In genomic region chr5:120571056-120571740, GRCm38 (mm10) we compare ENCODE assay signal across 8 mouse cellular contexts. TPM values are rescaled to one million over a fixed set of nuclear protein-coding genes. Genes with fewer than 3 reads are reported as not detected.
DNase-seq lines count a peak whose midpoint lies in the region; ATAC-seq and TF ChIP-seq lines count a peak whose summit lies in the region.

No protein-coding gene starts in this region.

- H3K4me2 ChIP-seq in hindbrain, embryonic 13.5 days: no peak overlapping the region

- no peak for ATAC-seq in hindbrain, embryonic 13.5 days (ENCODE audit: low FRiP score)
- ATAC-seq in megakaryocyte, adult 5-6 weeks (ENCODE audit: poor library complexity, severe bottlenecking): no peak
- ATAC-seq in erythroid progenitor cell, adult 5-6 weeks (replicated peaks; ENCODE audit: low FRiP score, poor library complexity, severe bottlenecking): no peak

- no peak for TF ChIP-seq POLR2A in bone marrow macrophage, adult 2 months (IDR thresholded peaks at IDR 0.05; ENCODE audit: borderline replicate concordance, low read depth, low read length)

- no peaks in the 10 kb centered on the region for H3K9me3 ChIP-seq in heart, embryonic 10.5 days
- H3K9me3 ChIP-seq in hindbrain, embryonic 13.5 days: no peaks in the 10 kb centered on the region
- H3K9me3 ChIP-seq in limb, embryonic 10.5 days (replicated peaks): no peaks in the 10 kb centered on the region

- H3K9ac ChIP-seq in hindbrain, embryonic 13.5 days: peak overlapping the region; percentile 13; the same call in 1 of the 2 replicates

- peak overlapping the region; percentile 52 for H3K27ac ChIP-seq in heart, embryonic 10.5 days
- peak overlapping the region; percentile 89 for H3K27ac ChIP-seq in bone marrow macrophage, adult 2 months (ENCODE audit: insufficient read depth, low read depth, low read length)
- peak overlapping the region; percentile 68 for H3K27ac ChIP-seq in hindbrain, embryonic 13.5 days
- H3K27ac ChIP-seq in limb, embryonic 10.5 days: peak overlapping the region; percentile 87

- 63% methylated on average over 14 of the region's 14 CpGs for WGBS in heart, embryonic 10.5 days
- 43% methylated on average over 14 of the region's 14 CpGs for WGBS in hindbrain, embryonic 13.5 days
- WGBS in limb, embryonic 10.5 days: 64% methylated on average over 14 of the region's 14 CpGs

- DNase-seq in heart, embryonic 10.5 days (ENCODE audit: low spot score): no peak
- DNase-seq in heart, postnatal 25 days (ENCODE audit: low spot score): no peak
- DNase-seq in limb, embryonic 10.5 days (ENCODE audit: low spot score): peak; percentile 39
- DNase-seq in T-cell, adult 2 months (ENCODE audit: low spot score): no peak

- H3K4me1 ChIP-seq in heart, embryonic 10.5 days: peaks cover 69% of the 10 kb centered on the region
- H3K4me1 ChIP-seq in bone marrow macrophage, adult 2 months (ENCODE audit: control insufficient read depth, insufficient read depth, low read length): peaks cover 71% of the 10 kb centered on the region
- H3K4me1 ChIP-seq in hindbrain, embryonic 13.5 days (replicated peaks): peaks cover 64% of the 10 kb centered on the region
- peaks cover 73% of the 10 kb centered on the region for H3K4me1 ChIP-seq in limb, embryonic 10.5 days

- H3K4me3 ChIP-seq in heart, embryonic 10.5 days: no peak overlapping the region
- H3K4me3 ChIP-seq in bone marrow macrophage, adult 2 months (ENCODE audit: insufficient read depth, low read length): no peak overlapping the region
- no peak overlapping the region for H3K4me3 ChIP-seq in hindbrain, embryonic 13.5 days
- no peak overlapping the region for H3K4me3 ChIP-seq in limb, embryonic 10.5 days

- H3K36me3 ChIP-seq in heart, embryonic 10.5 days: no peaks in the 10 kb centered on the region
- H3K36me3 ChIP-seq in hindbrain, embryonic 13.5 days: no peaks in the 10 kb centered on the region
- no peaks in the 10 kb centered on the region for H3K36me3 ChIP-seq in limb, embryonic 10.5 days

- intact Hi-C loops in heart, postnatal 25 days (cut with DNase I): no loop called here

- TF ChIP-seq CTCF in bone marrow macrophage, adult 2 months (IDR thresholded peaks at IDR 0.05; ENCODE audit: low read depth, low read length): no peak

- 0 out of 2 replicates have a peak, but pooled peaks cover 6% of the 10 kb centered on the region for H3K27me3 ChIP-seq in heart, embryonic 10.5 days (ENCODE audit: insufficient read depth, poor library complexity, severe bottlenecking)
- H3K27me3 ChIP-seq in hindbrain, embryonic 13.5 days: no peaks in the 10 kb centered on the region
- no peaks in the 10 kb centered on the region for H3K27me3 ChIP-seq in limb, embryonic 10.5 days (ENCODE audit: low read depth, poor library complexity, severe bottlenecking)

RNA-seq across cellular contexts. Expression of gene Tpcn1, which starts 17.3 kb away (rescaled TPM):
- 13.0 and 21.7 TPM in 2 replicates for polyA plus RNA-seq in heart, embryonic 10.5 days (2016; fragmentation: Nextera tagmentation; extraction: Ambion mirVana)
- 10 to 100 TPM; 36.0 to 37.9 TPM for total RNA-seq in heart, postnatal 25 days (2021)
- polyA plus RNA-seq in bone marrow macrophage, adult 2 months (2012; ENCODE audit: insufficient read depth, insufficient read length, missing spikeins): 104 and 121 TPM in 2 replicates
- 18.2 and 18.7 TPM in 2 replicates for polyA plus RNA-seq in hindbrain, embryonic 13.5 days (2015; fragmentation: Nextera tagmentation; extraction: Ambion mirVana)
- polyA plus RNA-seq in limb, embryonic 10.5 days (2016; fragmentation: Nextera tagmentation; extraction: Ambion mirVana): 12.3 and 13.2 TPM in 2 replicates
- total RNA-seq in megakaryocyte, adult 5-6 weeks (2015): 37.6 and 38.3 TPM in 2 replicates
- total RNA-seq in megakaryocyte, adult 5-6 weeks (2017): 15.8 and 18.2 TPM in 2 replicates
- total RNA-seq in erythroid progenitor cell, adult 5-6 weeks (2015; ENCODE audit: low replicate concordance): 107 and 136 TPM in 2 replicates
- 57.0 and 72.9 TPM in 2 replicates for total RNA-seq in erythroid progenitor cell, adult 5-6 weeks (2017; ENCODE audit: low replicate concordance)

RNA-seq across cellular contexts. Expression of gene Iqcd, which starts 17.6 kb away (rescaled TPM):
- 0.15 and 0.24 TPM in 2 replicates for polyA plus RNA-seq in heart, embryonic 10.5 days (2016; fragmentation: Nextera tagmentation; extraction: Ambion mirVana)
- total RNA-seq in heart, postnatal 25 days (2021): not detected
- 1.2 TPM in 1 of 2 replicates, not detected in the other for polyA plus RNA-seq in bone marrow macrophage, adult 2 months (2012; ENCODE audit: insufficient read depth, insufficient read length, missing spikeins)
- polyA plus RNA-seq in hindbrain, embryonic 13.5 days (2015; fragmentation: Nextera tagmentation; extraction: Ambion mirVana): 2.4 and 2.6 TPM in 2 replicates
- polyA plus RNA-seq in limb, embryonic 10.5 days (2016; fragmentation: Nextera tagmentation; extraction: Ambion mirVana): 0.30 and 0.41 TPM in 2 replicates
- 0.18 and 0.98 TPM in 2 replicates for total RNA-seq in megakaryocyte, adult 5-6 weeks (2015)
- total RNA-seq in megakaryocyte, adult 5-6 weeks (2017): 0.11 and 0.45 TPM in 2 replicates
- total RNA-seq in erythroid progenitor cell, adult 5-6 weeks (2015; ENCODE audit: low replicate concordance): 2.5 TPM in 1 of 2 replicates, not detected in the other
- total RNA-seq in erythroid progenitor cell, adult 5-6 weeks (2017; ENCODE audit: low replicate concordance): 3.1 and 3.3 TPM in 2 replicates

RNA-seq across cellular contexts. Expression of gene Rita1, which starts 41.2 kb away (rescaled TPM):
- 11.0 and 11.2 TPM in 2 replicates for polyA plus RNA-seq in heart, embryonic 10.5 days (2016; fragmentation: Nextera tagmentation; extraction: Ambion mirVana)
- total RNA-seq in heart, postnatal 25 days (2021): 10 to 100 TPM; 15.4 to 18.7 TPM
- polyA plus RNA-seq in bone marrow macrophage, adult 2 months (2012; ENCODE audit: insufficient read depth, insufficient read length, missing spikeins): 3.8 and 4.0 TPM in 2 replicates
- 26.2 TPM in 2 replicates for polyA plus RNA-seq in hindbrain, embryonic 13.5 days (2015; fragmentation: Nextera tagmentation; extraction: Ambion mirVana)
- 17.5 and 19.5 TPM in 2 replicates for polyA plus RNA-seq in limb, embryonic 10.5 days (2016; fragmentation: Nextera tagmentation; extraction: Ambion mirVana)
- 1.5 and 3.0 TPM in 2 replicates for total RNA-seq in megakaryocyte, adult 5-6 weeks (2015)
- total RNA-seq in megakaryocyte, adult 5-6 weeks (2017): 2.2 and 3.2 TPM in 2 replicates
- total RNA-seq in erythroid progenitor cell, adult 5-6 weeks (2015; ENCODE audit: low replicate concordance): 0.72 TPM in 1 of 2 replicates, not detected in the other
- 3.9 TPM in 1 of 2 replicates, not detected in the other for total RNA-seq in erythroid progenitor cell, adult 5-6 weeks (2017; ENCODE audit: low replicate concordance)

RNA-seq across cellular contexts. Expression of gene Ddx54, which starts 41.3 kb away (rescaled TPM):
- polyA plus RNA-seq in heart, embryonic 10.5 days (2016; fragmentation: Nextera tagmentation; extraction: Ambion mirVana): 47.1 and 49.4 TPM in 2 replicates
- total RNA-seq in heart, postnatal 25 days (2021): 10 to 100 TPM; 20.1 to 21.4 TPM
- polyA plus RNA-seq in bone marrow macrophage, adult 2 months (2012; ENCODE audit: insufficient read depth, insufficient read length, missing spikeins): 20.3 and 20.4 TPM in 2 replicates
- 44.0 and 47.7 TPM in 2 replicates for polyA plus RNA-seq in hindbrain, embryonic 13.5 days (2015; fragmentation: Nextera tagmentation; extraction: Ambion mirVana)
- polyA plus RNA-seq in limb, embryonic 10.5 days (2016; fragmentation: Nextera tagmentation; extraction: Ambion mirVana): 58.1 and 62.6 TPM in 2 replicates
- 7.7 and 7.9 TPM in 2 replicates for total RNA-seq in megakaryocyte, adult 5-6 weeks (2015)
- total RNA-seq in megakaryocyte, adult 5-6 weeks (2017): 21.3 and 22.6 TPM in 2 replicates
- 1.1 and 1.3 TPM in 2 replicates for total RNA-seq in erythroid progenitor cell, adult 5-6 weeks (2015; ENCODE audit: low replicate concordance)
- 6.4 and 8.1 TPM in 2 replicates for total RNA-seq in erythroid progenitor cell, adult 5-6 weeks (2017; ENCODE audit: low replicate concordance)
